Mouse (Mus musculus): ENCODE results near the gene Hpse2.
"Not testable (repeated sequence)": the region's sequence is repeated elsewhere in the genome, so short reads cannot be mapped to it uniquely, and the experiment has no call there.

Hpse2 gene

DNA sequence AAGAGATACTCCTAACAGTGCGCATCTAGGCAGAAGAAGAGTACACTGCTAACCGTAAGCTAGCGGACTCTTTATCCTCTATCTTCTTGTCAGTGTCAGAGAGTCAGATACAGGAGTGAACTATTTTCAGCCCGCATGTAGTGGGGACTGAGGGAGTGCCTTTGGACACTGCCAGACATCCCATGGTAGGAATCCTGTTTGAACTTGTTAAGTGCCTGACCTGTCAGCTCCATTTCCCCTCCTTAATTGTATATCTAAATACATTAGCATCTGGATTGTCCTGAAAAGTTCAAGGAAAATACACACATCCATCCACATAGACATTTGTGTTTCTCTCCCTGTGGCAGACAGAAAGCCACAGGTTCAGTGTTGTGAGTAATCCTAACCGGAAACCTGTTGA lies 531.1 kb downstream of the Hpse2 start:
- DNase-seq (ENCODE audit: low spot score in 2 of 2) = no peak

DNA sequence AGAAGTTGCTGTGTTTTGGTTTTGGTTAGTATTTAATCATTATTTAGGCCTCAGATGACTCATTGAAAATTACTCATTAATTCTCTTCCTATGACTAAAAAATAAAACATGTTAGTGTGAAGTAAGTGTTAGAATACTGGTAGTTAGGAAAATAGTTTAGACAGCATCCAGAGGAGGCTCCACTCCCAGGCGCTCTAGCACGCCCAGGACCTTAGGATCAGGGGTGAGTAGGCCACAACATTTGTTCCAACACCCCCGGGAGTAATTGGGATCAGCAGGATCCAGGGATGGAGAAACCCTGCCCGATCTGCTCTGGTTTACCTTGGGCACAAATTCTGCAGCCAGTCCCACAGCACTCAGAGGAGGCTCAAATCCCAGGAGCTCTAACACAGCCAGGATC lies 532.5 kb downstream of the Hpse2 start:
- DNase-seq (ENCODE audit: low spot score in 2 of 2) = no peak

DNA sequence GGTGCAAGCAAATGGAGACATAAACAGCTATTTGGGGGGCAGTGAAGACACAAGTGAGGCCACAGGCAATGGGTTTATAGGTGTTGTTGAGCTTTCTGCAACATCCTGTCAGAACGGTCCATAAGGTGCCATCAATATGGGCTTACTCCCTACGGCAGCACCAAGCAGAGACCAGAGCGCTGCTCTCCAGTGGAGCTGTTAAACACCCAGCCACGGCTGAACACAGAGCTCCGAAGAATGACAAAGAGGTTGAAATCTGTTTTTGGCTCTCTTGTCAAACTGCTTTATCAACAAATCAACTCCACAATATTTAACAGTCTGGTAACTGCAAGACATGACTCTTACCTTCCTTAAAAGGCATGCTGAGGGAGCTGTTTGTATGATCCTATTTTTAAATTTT lies 537.7 kb downstream of the Hpse2 start:
- no peak for DNase-seq (ENCODE audit: low spot score in 2 of 2)

DNA sequence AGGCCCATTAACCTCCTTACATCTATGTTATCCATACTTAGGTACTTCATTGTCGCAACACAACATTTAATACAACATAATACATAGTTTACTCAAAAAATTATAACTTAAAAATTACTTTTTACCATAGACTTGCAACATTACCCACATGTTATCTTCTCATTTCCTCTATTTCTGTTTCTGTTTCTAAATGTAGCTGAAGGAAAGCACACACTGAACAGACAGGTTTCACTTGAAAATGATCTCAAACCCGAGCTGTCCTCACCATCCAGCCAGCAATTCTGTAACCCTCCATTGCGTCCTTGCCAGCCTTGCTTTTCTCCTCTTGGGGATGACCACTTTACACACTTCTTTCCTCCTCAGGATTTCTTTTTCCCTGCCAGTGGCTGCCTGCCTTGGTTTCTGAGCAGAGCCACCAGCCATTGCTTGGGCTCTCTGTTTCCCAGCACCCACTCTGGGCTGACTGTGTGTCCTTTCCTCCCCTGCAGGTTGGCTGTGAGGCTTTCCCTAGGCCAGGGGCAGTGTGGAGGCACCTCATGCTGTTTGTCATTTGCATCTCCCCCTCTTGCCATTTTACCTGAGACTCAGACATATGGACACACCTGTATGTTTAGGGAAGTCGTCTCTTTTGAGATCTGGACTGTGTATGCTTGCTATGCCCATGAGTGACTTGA lies 548.4 kb downstream of the Hpse2 start:
- DNase-seq (ENCODE audit: low spot score in 2 of 2) = no peak

DNA sequence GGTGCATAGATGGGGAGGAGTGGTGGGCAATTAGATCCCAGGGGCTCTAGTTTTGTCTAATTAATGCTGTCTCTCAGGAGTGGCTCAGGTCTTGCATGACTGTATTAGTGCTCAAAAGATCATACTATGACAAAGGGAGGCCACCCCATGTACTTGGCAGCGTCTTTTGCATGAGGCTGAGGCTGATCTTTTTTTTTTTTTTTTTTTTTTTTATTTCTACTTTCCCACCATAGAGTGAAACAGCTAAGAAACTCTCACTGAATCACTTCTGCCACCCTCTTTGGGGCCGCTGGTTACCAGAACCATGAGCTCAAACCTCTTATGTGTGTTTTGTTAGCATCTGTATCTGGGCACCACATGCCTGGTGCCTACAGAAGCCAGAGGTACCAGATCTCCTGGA lies 549.0 kb downstream of the Hpse2 start:
- no peak for DNase-seq (ENCODE audit: low spot score in 2 of 2)

DNA sequence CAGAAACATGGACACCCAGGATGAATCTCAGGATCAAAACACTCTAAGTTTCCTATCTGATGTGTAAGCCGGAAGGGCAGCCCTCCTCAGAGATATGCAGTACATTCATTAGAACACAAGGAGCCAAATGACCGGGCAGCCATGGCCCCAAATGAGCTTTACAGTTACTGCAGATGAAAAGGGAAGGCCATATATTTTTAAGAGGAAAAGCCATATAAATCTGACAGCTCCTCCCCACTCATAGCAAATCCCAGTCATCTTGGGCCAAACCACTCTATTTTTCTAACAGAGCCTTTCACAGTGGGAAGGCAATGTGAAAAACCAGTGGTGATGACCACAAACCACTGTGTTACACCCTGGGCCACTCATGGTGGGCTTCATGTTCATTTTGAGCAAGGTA lies 549.9 kb downstream of the Hpse2 start:
- DNase-seq (ENCODE audit: low spot score in 2 of 2) = no peak

DNA sequence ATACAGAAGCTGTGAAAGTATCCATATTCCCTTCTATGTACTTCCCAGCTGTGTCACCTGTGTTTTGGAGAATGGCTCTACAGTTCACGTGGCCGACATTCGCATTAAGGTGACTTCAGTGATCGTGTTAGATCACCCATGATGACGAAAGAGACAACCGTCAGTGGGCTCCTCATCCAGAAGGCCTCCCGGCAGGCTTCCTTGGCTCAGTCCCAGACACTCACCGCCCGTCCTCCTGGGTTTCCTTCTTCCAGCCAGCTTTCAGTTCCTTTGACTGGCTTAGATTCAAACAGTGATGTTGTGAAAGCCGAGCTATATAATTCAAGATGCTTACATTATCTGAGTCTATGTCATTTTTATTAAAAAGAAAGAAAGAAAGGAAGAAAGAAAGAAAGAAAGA lies 550.6 kb downstream of the Hpse2 start:
- DNase-seq (ENCODE audit: low spot score in 2 of 2) = no peak

DNA sequence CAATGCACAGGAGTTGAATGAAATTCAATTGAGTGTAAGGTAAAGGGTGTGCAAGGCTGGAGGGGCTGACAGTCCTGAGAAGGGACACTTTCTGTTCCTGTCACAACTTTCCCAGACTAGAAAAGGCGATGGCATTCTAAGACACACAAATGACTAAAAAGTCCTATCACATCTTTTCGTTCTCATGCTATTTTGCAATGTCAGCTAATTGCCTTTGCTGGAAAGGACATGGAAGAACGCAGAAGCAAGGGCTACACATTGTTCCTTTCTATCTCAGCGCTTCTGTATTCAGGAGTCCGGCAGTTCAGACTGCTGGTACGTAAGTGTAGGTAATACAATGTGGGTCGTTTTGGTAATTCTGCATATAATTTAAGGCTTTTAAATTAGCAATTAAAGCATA lies 555.0 kb downstream of the Hpse2 start:
- DNase-seq (ENCODE audit: low spot score in 2 of 2) = no peak

DNA sequence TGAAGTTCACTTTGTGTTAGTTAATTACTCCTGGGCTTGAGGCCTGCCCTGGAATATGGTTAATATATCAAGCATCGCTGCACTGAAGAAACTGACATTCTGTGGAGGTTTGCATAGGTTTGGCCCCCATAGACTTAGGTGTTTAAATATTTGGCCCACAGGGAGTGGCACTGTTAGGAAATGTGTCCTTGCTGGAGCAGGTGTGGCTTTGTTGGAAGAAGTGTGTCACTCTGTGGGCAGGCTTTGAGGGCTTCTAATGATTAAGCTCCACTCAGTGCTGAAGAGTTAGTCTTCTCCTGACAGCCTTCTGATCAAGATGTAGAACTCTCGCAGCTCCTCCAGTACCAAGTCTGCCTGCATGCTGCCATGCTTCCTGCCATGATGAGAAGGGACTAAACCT lies 555.9 kb downstream of the Hpse2 start:
- DNase-seq (ENCODE audit: low spot score in 2 of 2) = no peak

DNA sequence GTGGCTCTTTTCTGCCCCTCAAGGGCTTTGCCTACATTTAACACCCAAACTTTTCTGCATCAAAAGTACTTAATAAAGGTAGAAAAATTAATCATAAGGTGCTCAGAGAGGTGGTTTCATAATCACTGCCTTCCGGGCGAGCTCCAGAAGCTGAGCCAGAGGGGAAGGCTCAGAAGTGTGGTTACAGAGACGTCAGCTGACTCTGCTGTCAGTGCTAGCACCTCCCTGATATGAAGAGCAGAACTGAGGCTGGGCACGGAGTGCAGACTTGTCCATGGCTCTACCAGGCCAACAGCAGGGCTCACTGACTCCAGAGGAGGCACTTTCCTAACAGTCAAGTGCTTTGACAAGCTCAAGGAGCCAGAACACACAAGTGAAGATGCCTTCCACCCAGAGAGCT lies 559.0 kb downstream of the Hpse2 start:
- DNase-seq (ENCODE audit: low spot score in 2 of 2) = no peak

DNA sequence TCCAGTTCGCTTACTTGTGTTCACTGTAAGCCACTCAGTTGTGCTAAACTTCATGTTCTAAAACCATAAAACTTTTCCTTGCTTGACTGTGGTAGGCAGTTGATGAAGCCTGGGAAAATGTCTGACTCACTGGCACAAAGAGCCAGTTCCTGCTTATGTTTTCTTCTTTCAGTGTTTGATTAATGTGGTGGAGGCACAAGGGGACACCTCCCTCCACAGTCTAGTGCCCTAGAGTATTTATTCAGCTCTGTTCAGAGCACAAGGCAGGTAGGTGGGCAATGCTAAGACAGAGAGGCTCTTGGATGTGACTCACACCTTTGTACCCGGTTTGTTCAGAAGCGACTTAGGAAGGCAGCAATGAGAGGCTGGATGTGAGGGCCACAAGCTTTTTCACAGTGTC lies 560.3 kb downstream of the Hpse2 start:
- DNase-seq (ENCODE audit: low spot score in 2 of 2) = no peak

DNA sequence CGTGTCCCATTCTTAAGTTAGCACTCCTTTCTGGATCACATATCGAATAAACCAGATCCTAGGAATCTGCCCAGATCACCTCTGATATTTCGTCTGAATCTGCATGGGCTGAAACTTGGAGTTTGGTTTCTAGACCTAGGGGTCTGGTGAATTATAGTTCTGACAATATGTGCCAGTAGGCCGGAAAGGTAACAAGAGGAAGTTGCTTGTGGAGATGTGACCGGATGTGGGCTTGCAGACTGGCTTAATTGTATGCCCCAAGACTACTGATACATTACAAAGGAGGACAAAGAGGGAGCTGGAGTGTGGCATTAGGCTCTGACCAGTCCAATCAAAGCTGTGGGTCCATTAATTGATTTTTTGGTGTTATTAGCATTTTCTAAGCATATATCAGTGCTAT lies 568.0 kb downstream of the Hpse2 start:
- DNase-seq (ENCODE audit: low spot score in 2 of 2) = no peak

DNA sequence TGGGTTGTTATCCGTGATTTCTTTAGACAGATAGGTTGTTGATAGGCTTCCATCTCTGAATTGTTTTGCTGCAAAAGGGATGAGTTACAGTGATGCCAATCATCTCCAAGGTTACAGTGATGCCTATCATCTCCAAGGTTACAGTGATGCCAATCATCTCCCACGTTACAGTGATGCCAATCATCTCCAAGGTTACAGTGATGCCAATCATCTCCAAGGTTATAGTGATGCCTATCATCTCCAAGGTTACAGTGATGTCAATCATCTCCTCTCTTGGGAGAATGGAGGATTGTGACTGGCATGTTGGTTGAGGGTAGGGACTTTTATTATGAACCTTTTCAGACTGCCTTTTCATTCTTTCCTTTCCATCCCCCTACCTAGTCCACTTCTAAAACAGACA lies 570.4 kb downstream of the Hpse2 start:
- DNase-seq (ENCODE audit: low spot score in 2 of 2) = no peak

DNA sequence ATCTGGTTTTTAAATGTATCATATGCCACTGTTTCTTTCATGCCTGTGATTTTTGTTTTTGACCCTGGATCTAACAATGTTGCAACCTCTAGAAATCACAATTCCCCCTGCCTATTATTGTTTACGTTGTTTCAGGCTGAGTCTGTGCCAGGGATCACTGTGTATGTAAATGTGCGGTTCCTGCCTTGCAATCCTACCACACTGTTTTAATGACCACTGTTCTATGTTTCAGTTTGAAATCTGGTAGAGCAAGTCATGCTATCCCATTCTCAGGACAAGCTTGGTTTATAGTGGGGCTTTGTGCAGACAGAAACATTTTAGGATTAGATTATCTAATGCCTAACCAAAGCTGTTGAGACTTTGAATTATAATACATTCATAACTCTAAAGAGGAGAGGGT lies 571.9 kb downstream of the Hpse2 start:
- DNase-seq (ENCODE audit: low spot score in 2 of 2) = no peak

DNA sequence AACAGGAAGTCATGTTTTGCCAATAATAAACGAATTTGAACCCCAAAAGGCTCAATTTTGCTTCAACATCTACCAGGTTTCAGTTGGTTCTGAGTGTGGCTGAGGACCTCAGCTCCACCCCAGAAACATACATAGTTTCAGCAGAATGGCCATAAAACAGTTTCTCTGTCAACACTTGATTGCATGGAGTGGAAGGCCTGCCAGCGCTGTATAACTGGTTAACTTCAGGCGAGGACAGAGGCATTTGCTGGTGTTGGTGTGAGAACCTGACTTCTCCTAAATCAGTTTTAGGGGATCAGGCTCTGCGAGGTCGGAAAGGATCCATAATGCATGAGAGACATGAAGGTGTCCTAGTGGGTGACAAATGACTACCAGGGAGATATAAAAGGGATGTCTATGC lies 578.0 kb downstream of the Hpse2 start:
- DNase-seq (ENCODE audit: low spot score in 2 of 2) = no peak

DNA sequence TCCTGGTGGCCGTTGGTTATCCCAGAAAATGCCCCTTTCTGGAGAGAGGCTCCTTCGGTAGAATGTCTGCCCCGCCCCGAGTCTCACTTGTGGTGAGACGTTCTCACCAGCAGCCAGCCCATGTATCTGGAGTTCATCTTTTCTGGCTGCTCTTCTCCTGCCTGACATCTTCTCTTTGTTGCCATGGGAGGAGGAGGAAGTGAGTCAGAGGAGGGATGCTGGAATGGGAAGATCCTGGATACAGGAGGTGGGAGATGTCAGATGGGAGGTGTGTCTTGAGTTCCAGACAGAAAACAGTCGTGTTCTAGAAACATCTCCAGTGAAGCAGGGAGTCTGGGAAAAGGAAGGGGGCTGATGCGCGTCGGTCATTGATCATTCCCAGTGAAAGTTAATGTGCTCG lies 578.7 kb downstream of the Hpse2 start:
- no peak for DNase-seq (ENCODE audit: low spot score in 2 of 2)

DNA sequence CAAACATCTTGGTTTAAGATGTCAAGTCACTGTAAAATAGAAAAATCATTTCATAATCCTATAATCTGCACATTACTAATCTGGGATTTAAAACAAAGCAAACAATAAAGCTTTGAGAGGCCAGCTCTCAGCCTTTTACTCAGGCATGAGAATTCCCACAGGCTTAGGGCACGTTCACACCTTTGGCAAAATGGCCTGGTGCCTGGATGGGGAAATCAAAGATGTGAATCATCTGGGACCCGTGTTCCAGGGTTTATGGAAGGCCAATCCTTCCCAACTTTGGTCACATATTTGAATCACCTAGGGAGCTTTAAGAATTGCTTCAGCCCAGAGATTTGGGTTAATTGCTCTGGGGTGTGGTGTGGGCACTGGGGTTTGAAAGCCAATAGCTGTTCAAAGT lies 590.3 kb downstream of the Hpse2 start:
- no peak for DNase-seq (ENCODE audit: low spot score in 2 of 2)

DNA sequence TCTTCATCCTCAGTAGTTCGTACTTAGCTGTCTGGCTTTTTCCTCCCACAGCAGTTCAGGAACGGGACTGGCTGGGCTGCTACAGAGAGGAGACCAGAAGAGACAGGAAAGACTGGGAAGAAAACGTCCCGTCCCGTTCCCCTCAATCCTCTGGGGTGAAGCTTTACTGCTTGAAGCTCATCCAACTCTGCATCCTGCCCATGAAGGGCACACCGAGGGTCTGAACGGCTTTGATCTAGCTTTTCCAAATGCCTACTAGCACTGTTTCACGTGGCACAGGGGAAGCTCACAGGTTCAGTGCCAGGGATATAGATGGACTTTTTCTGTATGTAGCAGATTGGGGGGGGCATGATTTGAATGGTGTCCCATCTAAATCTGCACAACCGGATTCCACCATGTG lies 592.4 kb downstream of the Hpse2 start:
- DNase-seq (ENCODE audit: low spot score in 2 of 2) = no peak

DNA sequence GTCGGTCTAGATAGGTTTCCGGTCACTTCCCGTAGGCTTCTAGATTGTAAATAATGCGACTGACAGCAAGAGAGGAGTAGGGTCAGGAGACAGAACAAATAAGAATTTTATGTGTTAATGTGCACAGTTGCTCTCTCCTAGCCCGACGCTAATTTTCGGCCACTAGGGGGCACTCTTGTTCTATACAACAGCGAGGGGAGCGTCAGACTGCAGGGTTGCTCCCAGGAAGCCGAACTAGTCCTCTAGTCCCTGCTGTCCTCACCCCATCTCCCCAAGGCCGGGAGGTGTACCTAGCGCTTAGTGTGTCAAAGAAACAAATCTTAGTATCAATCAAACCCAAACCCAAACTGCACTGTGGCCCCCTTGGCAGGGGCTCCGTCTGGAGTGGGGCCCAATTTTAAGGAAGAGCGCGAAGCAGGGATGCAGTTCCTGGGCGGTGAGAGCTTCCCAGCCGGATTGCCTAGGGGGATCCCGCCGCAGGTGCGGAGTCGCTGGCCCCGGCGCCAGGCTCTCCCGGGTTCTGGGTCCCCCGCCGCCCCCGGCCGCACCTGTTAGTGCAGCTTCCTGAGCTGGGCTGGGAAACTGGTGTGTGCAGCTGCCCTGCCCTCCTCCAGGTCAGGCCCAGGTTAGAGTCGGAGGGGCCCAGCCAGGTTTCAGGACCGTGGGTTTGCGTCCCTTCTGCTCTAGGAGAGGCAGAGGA lies 593.1 kb downstream of the Hpse2 start:
- DNase-seq (ENCODE audit: low spot score in 2 of 2) = peak; percentile 91 to 92

DNA sequence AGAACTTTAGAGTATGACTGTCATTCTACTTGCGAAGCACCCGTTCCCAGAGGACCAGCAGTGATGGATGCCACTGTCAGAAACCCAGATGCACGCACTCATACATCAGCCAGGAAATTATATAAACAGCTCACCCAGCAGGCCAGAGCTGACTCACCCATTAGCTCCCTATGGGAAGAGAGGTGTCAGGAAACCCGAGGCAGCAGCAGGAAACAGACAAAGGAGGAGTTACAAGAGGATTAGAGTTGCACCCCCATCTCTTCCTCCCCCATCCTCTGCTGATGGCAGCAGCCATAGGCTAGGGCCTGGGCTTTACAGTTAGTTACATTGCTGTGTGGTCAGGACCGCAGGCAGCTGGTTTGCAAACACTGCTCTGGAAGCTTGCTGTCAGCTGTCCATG lies 599.8 kb downstream of the Hpse2 start:
- no peak for DNase-seq (ENCODE audit: low spot score in 2 of 2)

DNA sequence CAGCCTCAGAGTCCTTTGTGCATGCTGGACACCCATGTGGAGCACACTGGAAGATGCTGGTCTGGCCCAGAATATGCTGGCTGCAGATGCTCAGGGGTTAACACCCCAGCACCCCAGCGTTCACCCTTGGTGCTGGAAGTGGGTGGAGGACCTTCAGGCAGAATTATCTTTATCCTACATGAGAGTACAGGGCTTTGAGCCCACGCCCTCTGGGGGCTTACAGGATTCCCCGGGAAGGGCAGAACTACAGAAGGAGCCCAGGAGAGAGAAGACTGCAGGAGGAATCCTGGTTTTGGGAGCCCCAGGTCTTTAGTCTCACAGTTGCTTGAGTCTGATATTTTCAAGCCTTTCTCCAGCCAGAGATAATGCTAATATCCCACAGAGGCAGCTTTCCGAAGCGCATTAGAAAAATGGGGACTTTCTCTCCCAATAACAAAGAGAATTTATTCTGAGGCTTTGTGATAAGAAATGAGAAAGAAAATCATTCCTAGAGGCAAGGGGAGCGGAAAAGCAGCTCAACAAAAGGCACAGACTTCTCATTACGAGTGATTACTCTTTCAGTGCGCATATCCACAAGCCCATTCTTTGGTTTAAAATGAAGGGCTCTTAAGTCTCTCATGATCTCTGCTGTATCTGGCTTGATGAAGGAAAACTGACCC lies 602.5 kb downstream of the Hpse2 start:
- DNase-seq (ENCODE audit: low spot score in 2 of 2) = no peak

DNA sequence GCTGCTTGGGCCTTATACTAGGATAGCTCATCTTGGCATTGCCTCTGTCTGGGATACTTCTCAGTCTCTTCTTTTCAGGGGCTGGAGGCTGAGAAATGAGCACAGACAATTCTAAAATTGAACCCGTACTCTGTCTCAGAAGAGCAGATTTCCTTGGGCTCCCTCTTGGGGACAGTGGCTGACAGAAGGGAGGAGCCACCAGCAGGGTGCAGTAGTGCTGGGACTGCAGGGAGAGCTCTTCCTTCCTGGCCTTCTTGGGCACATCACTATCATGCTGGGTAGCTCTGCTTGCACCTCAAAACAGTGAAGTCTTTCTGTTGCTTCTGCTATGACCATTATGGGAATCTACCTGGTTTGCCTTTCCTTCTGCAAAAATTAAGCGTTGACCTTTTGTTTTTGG lies 603.0 kb downstream of the Hpse2 start:
- DNase-seq (ENCODE audit: low spot score in 2 of 2) = no peak

DNA sequence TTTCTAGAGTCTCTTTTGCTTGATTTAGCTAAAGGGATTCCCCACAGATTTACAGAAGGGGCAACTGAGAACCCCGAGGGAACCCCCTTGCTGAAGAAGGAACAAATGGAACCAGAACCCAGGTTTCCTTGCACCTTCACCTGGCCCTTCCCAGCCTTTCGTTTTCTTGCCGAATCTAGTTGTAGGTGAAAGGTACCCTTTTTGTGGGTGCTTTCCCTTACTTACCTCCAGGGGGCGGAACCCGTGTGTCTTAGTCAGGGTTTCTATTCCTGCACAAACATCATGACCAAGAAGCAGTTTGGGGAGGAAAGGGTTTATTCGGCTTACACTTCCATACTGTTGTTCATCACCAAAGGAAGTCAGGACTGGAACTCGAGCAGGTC lies 608.0 kb downstream of the Hpse2 start:
- DNase-seq (ENCODE audit: low spot score in 2 of 2) = not testable (repeated sequence)

Data from frontal cortex, postnatal 25 days (tissue).